15 mouse cellular contexts compared by ENCODE assay signal in genomic region chr9:43808099-43808498, GRCm38 (mm10).
DNase-seq lines count a peak whose midpoint lies in the region; ATAC-seq and TF ChIP-seq lines count a peak whose summit lies in the region.
"Had no signal": no experiment of that assay in that cellular context is flagged by ENCODE, and none has a peak within 500 bp of the region (broad histone marks: within the 10 kb centered on the region; RNA-seq: fewer than 3 reads in every experiment).

No protein-coding gene starts in this region.

- no peak for ATAC-seq in lung, embryonic 14.5 days (ENCODE audit: insufficient read depth)
- no peak for ATAC-seq in hindbrain, embryonic 15.5 days (ENCODE audit: low FRiP score, low read depth)
- ATAC-seq in midbrain, embryonic 14.5 days (ENCODE audit: low FRiP score, low TSS enrichment): no peak
- ATAC-seq: Patski had no signal

- no peaks in the 10 kb centered on the region for H3K9me3 ChIP-seq in lung, embryonic 14.5 days (ENCODE audit: low read depth, low read length)
- H3K9me3 ChIP-seq in hindbrain, embryonic 15.5 days: no peaks in the 10 kb centered on the region
- H3K9me3 ChIP-seq in midbrain, embryonic 14.5 days (ENCODE audit: control insufficient read depth, low read length): no peaks in the 10 kb centered on the region

- no peak for TF ChIP-seq CTCF in lung, embryonic 14.5 days (IDR thresholded peaks at IDR 0.05; ENCODE audit: low read depth)

- no peak overlapping the region for H3K27ac ChIP-seq in lung, embryonic 14.5 days (ENCODE audit: low read depth)
- 0 out of 2 replicates have a peak overlapping the region, but pooled peaks have one; percentile 10 for H3K27ac ChIP-seq in hindbrain, embryonic 15.5 days (replicated peaks)
- 0 out of 2 replicates have a peak overlapping the region, but pooled peaks have one; percentile 37 for H3K27ac ChIP-seq in midbrain, embryonic 14.5 days (replicated peaks; ENCODE audit: low read depth, low read length)

- H3K4me3 ChIP-seq in lung, embryonic 14.5 days (ENCODE audit: low read depth, low read length): no peak overlapping the region
- no peak overlapping the region for H3K4me3 ChIP-seq in hindbrain, embryonic 15.5 days
- H3K4me3 ChIP-seq in midbrain, embryonic 14.5 days (replicated peaks; ENCODE audit: low read depth, low read length): no peak overlapping the region

- no peaks in the 10 kb centered on the region for H3K27me3 ChIP-seq in lung, embryonic 14.5 days (ENCODE audit: insufficient read depth, low read length)
- no peaks in the 10 kb centered on the region for H3K27me3 ChIP-seq in hindbrain, embryonic 15.5 days
- H3K27me3 ChIP-seq in midbrain, embryonic 14.5 days (ENCODE audit: control insufficient read depth, insufficient read depth, low read length): no peaks in the 10 kb centered on the region
- H3K27me3 ChIP-seq: Patski had no signal

- H3K4me1 ChIP-seq in lung, embryonic 14.5 days (ENCODE audit: insufficient read depth): no peaks in the 10 kb centered on the region
- H3K4me1 ChIP-seq in hindbrain, embryonic 15.5 days (replicated peaks): peaks cover 15% of the 10 kb centered on the region
- H3K4me1 ChIP-seq in midbrain, embryonic 14.5 days (ENCODE audit: control insufficient read depth, insufficient read depth, low read length): peaks cover 13% of the 10 kb centered on the region; the same call in 1 of the 2 replicates

- H3K36me3 ChIP-seq in lung, embryonic 14.5 days (ENCODE audit: insufficient read depth): peaks cover 6% of the 10 kb centered on the region; the same call in 1 of the 2 replicates
- H3K36me3 ChIP-seq in hindbrain, embryonic 15.5 days: peaks cover 6% of the 10 kb centered on the region; the same call in 1 of the 2 replicates
- peaks cover 23% of the 10 kb centered on the region for H3K36me3 ChIP-seq in midbrain, embryonic 14.5 days (ENCODE audit: control insufficient read depth, insufficient read depth, low read length)

- 17% methylated on average over 4 of the region's 4 CpGs for WGBS in lung, embryonic 14.5 days
- 11% methylated on average over 4 of the region's 4 CpGs for WGBS in hindbrain, embryonic 15.5 days
- WGBS in midbrain, embryonic 14.5 days: 14% methylated on average over 4 of the region's 4 CpGs

- H3K4me2 ChIP-seq in lung, embryonic 14.5 days: no peak overlapping the region
- no peak overlapping the region for H3K4me2 ChIP-seq in hindbrain, embryonic 15.5 days
- H3K4me2 ChIP-seq in midbrain, embryonic 14.5 days (ENCODE audit: low read length): no peak overlapping the region

- peak; percentile 40 for DNase-seq in embryo, embryonic 9.5 days (ENCODE audit: extremely low spot score)
- no peak for DNase-seq in embryo, embryonic 11 days
- peak; percentile 26 for DNase-seq in lung, embryonic 14.5 days
- no peak for DNase-seq in lung, postnatal 14 days
- no peak for DNase-seq in midbrain, embryonic 14.5 days
- DNase-seq in right cerebral cortex, postnatal 14 days: no peak
- DNase-seq in frontal cortex, postnatal 25 days (ENCODE audit: low spot score in 2 of 2): no peak
- DNase-seq: cerebellum, adult 11-12 months; heart, postnatal 36 days; layer of hippocampus, adult 9-11 months; lung, postnatal 4 days; right cerebral cortex, postnatal 25 days; thymus, postnatal 25 days had no signal

- H3K9ac ChIP-seq in lung, embryonic 14.5 days: no peak overlapping the region
- no peak overlapping the region for H3K9ac ChIP-seq in hindbrain, embryonic 15.5 days
- no peak overlapping the region for H3K9ac ChIP-seq in midbrain, embryonic 14.5 days (replicated peaks; ENCODE audit: low read length)

Comparison
In these comparisons a context has a peak if more than half of its experiments do, and no peak if none do; other contexts are left out.
1. DNase-seq: peak in embryo, embryonic 9.5 days (single experiment) and lung, embryonic 14.5 days (single experiment); none in embryo, embryonic 11 days (single experiment), lung, postnatal 14 days (single experiment), midbrain, embryonic 14.5 days (single experiment), right cerebral cortex, postnatal 14 days (single experiment) and frontal cortex, postnatal 25 days (0 of 2).